Mouse (Mus musculus): Measurements from ENCODE around the gene Tagln2. TPM values are rescaled to one million over a fixed set of nuclear protein-coding genes. Genes with fewer than 3 reads are reported as not detected.

The Tagln2 gene
- polyA plus RNA-seq, 1 experiment from 2014 or later: 43.5 TPM

GRCm38 (mm10) chr1:172492047-172492446, 7.8 kb upstream of the Tagln2 start:
- 93% methylated on average over 8 of the region's 8 CpGs for WGBS
- Histone ChIP-seq H3K27me3 (ENCODE audit: control insufficient read depth, insufficient read depth, low read length) (no peaks in the 10 kb centered on the region), H3K36me3 (ENCODE audit: control insufficient read depth, insufficient read depth, low read length) (peaks cover 75% of the 10 kb centered on the region), H3K4me1 (ENCODE audit: control insufficient read depth, insufficient read depth, low read length) (peaks cover 19% of the 10 kb centered on the region), H3K4me3 (replicated peaks; ENCODE audit: low read depth, low read length) (no peak overlapping the region), H3K27ac (replicated peaks; ENCODE audit: low read depth, low read length) (no peak overlapping the region), H3K9me3 (ENCODE audit: control insufficient read depth, low read length) (no peaks in the 10 kb centered on the region), H3K9ac (replicated peaks; ENCODE audit: low read length) (no peak overlapping the region), H3K4me2 (ENCODE audit: low read length) (no peak overlapping the region)
- no peak for DNase-seq
- no peak for ATAC-seq (ENCODE audit: low FRiP score, low TSS enrichment)

- H3K36me3 ChIP-seq (ENCODE audit: control insufficient read depth, insufficient read depth, low read length): peaks cover 83% of the 10 kb centered on the region
- ATAC-seq (ENCODE audit: low FRiP score, low TSS enrichment): no peak
Observed at GRCm38 (mm10) chr1:172493516-172493915, 6.3 kb upstream of the Tagln2 start.

GRCm38 (mm10) chr1:172496030-172496429, 3.8 kb upstream of the Tagln2 start:
- Histone ChIP-seq H3K4me2 (ENCODE audit: low read length) (no peak overlapping the region), H3K9ac (replicated peaks; ENCODE audit: low read length) (no peak overlapping the region), H3K27ac (replicated peaks; ENCODE audit: low read depth, low read length) (no peak overlapping the region), H3K36me3 (ENCODE audit: control insufficient read depth, insufficient read depth, low read length) (peaks cover 73% of the 10 kb centered on the region), H3K4me3 (replicated peaks; ENCODE audit: low read depth, low read length) (no peak overlapping the region), H3K9me3 (ENCODE audit: control insufficient read depth, low read length) (no peaks in the 10 kb centered on the region), H3K27me3 (ENCODE audit: control insufficient read depth, insufficient read depth, low read length) (peaks cover 23% of the 10 kb centered on the region; the same call in 1 of the 2 replicates), H3K4me1 (ENCODE audit: control insufficient read depth, insufficient read depth, low read length) (peaks cover 11% of the 10 kb centered on the region)
- 88% methylated on average over 17 of the region's 17 CpGs for WGBS
- DNase-seq (no peak), ATAC-seq (ENCODE audit: low FRiP score, low TSS enrichment) (no peak)

More at GRCm38 (mm10) chr1:172493516-172493915, 6.3 kb upstream of the Tagln2 start:
- no peaks in the 10 kb centered on the region for H3K9me3 ChIP-seq (ENCODE audit: control insufficient read depth, low read length)
- H3K4me3 ChIP-seq (replicated peaks; ENCODE audit: low read depth, low read length): no peak overlapping the region
- no peak overlapping the region for H3K9ac ChIP-seq (replicated peaks; ENCODE audit: low read length)
- H3K4me2 ChIP-seq (ENCODE audit: low read length): no peak overlapping the region
- DNase-seq: no peak
- H3K4me1 ChIP-seq (ENCODE audit: control insufficient read depth, insufficient read depth, low read length): peaks cover 7% of the 10 kb centered on the region; the same call in 1 of the 2 replicates
- 65% methylated on average over 6 of the region's 6 CpGs for WGBS
- no peaks in the 10 kb centered on the region for H3K27me3 ChIP-seq (ENCODE audit: control insufficient read depth, insufficient read depth, low read length)
- H3K27ac ChIP-seq (replicated peaks; ENCODE audit: low read depth, low read length): no peak overlapping the region

- ATAC-seq (ENCODE audit: low FRiP score, low TSS enrichment) (no peak), DNase-seq (no peak)
- Histone ChIP-seq H3K4me1 (ENCODE audit: control insufficient read depth, insufficient read depth, low read length) (peaks cover 19% of the 10 kb centered on the region), H3K36me3 (ENCODE audit: control insufficient read depth, insufficient read depth, low read length) (peaks cover 60% of the 10 kb centered on the region), H3K4me3 (replicated peaks; ENCODE audit: low read depth, low read length) (no peak overlapping the region), H3K9ac (replicated peaks; ENCODE audit: low read length) (no peak overlapping the region), H3K27me3 (ENCODE audit: control insufficient read depth, insufficient read depth, low read length) (peaks cover 35% of the 10 kb centered on the region; the same call in 1 of the 2 replicates), H3K27ac (replicated peaks; ENCODE audit: low read depth, low read length) (no peak overlapping the region), H3K9me3 (ENCODE audit: control insufficient read depth, low read length) (no peaks in the 10 kb centered on the region), H3K4me2 (ENCODE audit: low read length) (no peak overlapping the region)
- WGBS: 85% methylated on average over 10 of the region's 10 CpGs
Observed at GRCm38 (mm10) chr1:172497428-172497827, 2.4 kb upstream of the Tagln2 start.

GRCm38 (mm10) chr1:172500451-172501370, 864 bp downstream of the Tagln2 start:
- Histone ChIP-seq H3K4me2 (ENCODE audit: low read length) (peak overlapping the region; percentile 52), H3K36me3 (ENCODE audit: control insufficient read depth, insufficient read depth, low read length) (peaks cover 28% of the 10 kb centered on the region), H3K4me1 (ENCODE audit: control insufficient read depth, insufficient read depth, low read length) (peaks cover 37% of the 10 kb centered on the region), H3K27ac (replicated peaks; ENCODE audit: low read depth, low read length) (peak overlapping the region; percentile 4; the same call in 1 of the 2 replicates), H3K27me3 (ENCODE audit: control insufficient read depth, insufficient read depth, low read length) (peaks cover 37% of the 10 kb centered on the region; the same call in 1 of the 2 replicates), H3K4me3 (replicated peaks; ENCODE audit: low read depth, low read length) (peak overlapping the region; percentile 32), H3K9me3 (ENCODE audit: control insufficient read depth, low read length) (no peaks in the 10 kb centered on the region), H3K9ac (replicated peaks; ENCODE audit: low read length) (peak overlapping the region; percentile 17; the same call in 1 of the 2 replicates)
- WGBS: 2% methylated on average over 56 of the region's 56 CpGs
- ATAC-seq (ENCODE audit: low FRiP score, low TSS enrichment) (peak; percentile 10; the same call in 1 of the 2 replicates), DNase-seq (peak; percentile 51)

GRCm38 (mm10) chr1:172501371-172502144, 1.7 kb downstream of the Tagln2 start:
- Histone ChIP-seq H3K9me3 (ENCODE audit: control insufficient read depth, low read length) (no peaks in the 10 kb centered on the region), H3K4me2 (ENCODE audit: low read length) (peak overlapping the region; percentile 52), H3K4me1 (ENCODE audit: control insufficient read depth, insufficient read depth, low read length) (peaks cover 37% of the 10 kb centered on the region), H3K4me3 (replicated peaks; ENCODE audit: low read depth, low read length) (peak overlapping the region; percentile 32), H3K27ac (replicated peaks; ENCODE audit: low read depth, low read length) (no peak overlapping the region), H3K27me3 (ENCODE audit: control insufficient read depth, insufficient read depth, low read length) (peaks cover 37% of the 10 kb centered on the region; the same call in 1 of the 2 replicates), H3K36me3 (ENCODE audit: control insufficient read depth, insufficient read depth, low read length) (peaks cover 19% of the 10 kb centered on the region), H3K9ac (replicated peaks; ENCODE audit: low read length) (no peak overlapping the region; the same call in 1 of the 2 replicates)
- WGBS: 28% methylated on average over 13 of the region's 13 CpGs
- DNase-seq (peak; percentile 34), ATAC-seq (ENCODE audit: low FRiP score, low TSS enrichment) (no peak)

- WGBS: 39% methylated on average over 12 of the region's 13 CpGs
- Histone ChIP-seq H3K4me2 (ENCODE audit: low read length) (peak overlapping the region; percentile 28), H3K4me1 (ENCODE audit: control insufficient read depth, insufficient read depth, low read length) (peaks cover 37% of the 10 kb centered on the region), H3K36me3 (ENCODE audit: control insufficient read depth, insufficient read depth, low read length) (peaks cover 10% of the 10 kb centered on the region), H3K27ac (replicated peaks; ENCODE audit: low read depth, low read length) (no peak overlapping the region), H3K27me3 (ENCODE audit: control insufficient read depth, insufficient read depth, low read length) (peaks cover 37% of the 10 kb centered on the region; the same call in 1 of the 2 replicates), H3K9ac (replicated peaks; ENCODE audit: low read length) (no peak overlapping the region), H3K4me3 (replicated peaks; ENCODE audit: low read depth, low read length) (no peak overlapping the region), H3K9me3 (ENCODE audit: control insufficient read depth, low read length) (no peaks in the 10 kb centered on the region)
- ATAC-seq (ENCODE audit: low FRiP score, low TSS enrichment): no peak
- DNase-seq: no peak
Observed at GRCm38 (mm10) chr1:172502145-172503110, 2.6 kb downstream of the Tagln2 start.

Data from midbrain, embryonic 14.5 days (tissue).